9 mouse cellular contexts compared by ENCODE assay signal in genomic region chr1:153846867-153847266, GRCm38 (mm10). TPM values are rescaled to one million over a fixed set of nuclear protein-coding genes. Genes with fewer than 3 reads are reported as not detected.
DNase-seq lines count a peak whose midpoint lies in the region; ATAC-seq and TF ChIP-seq lines count a peak whose summit lies in the region.
"Had no signal": no experiment of that assay in that cellular context is flagged by ENCODE, and none has a peak within 500 bp of the region (broad histone marks: within the 10 kb centered on the region; RNA-seq: fewer than 3 reads in every experiment).

No protein-coding gene starts in this region.

- no peaks in the 10 kb centered on the region for H3K36me3 ChIP-seq in forebrain, postnatal 0 days (ENCODE audit: insufficient read depth)
- no peaks in the 10 kb centered on the region for H3K36me3 ChIP-seq in forebrain, embryonic 11.5 days (ENCODE audit: control insufficient read depth, insufficient read depth, low read length)
- H3K36me3 ChIP-seq in midbrain, embryonic 13.5 days, result no peaks in the 10 kb centered on the region
- no peaks in the 10 kb centered on the region for H3K36me3 ChIP-seq in midbrain, embryonic 15.5 days (replicated peaks)
- H3K36me3 ChIP-seq in hindbrain, embryonic 14.5 days (replicated peaks; ENCODE audit: control insufficient read depth, insufficient read depth), result no peaks in the 10 kb centered on the region
- H3K36me3 ChIP-seq: liver, embryonic 15.5 days had no signal

- ATAC-seq in forebrain, postnatal 0 days, result peak; percentile 66
- ATAC-seq in forebrain, embryonic 11.5 days (replicated peaks; ENCODE audit: low FRiP score), result no peak
- peak; percentile 30; the same call in 1 of the 2 replicates for ATAC-seq in midbrain, embryonic 13.5 days
- ATAC-seq in midbrain, embryonic 15.5 days (replicated peaks), result no peak
- peak; percentile 37; the same call in 1 of the 2 replicates for ATAC-seq in hindbrain, embryonic 14.5 days (ENCODE audit: low FRiP score)

- TF ChIP-seq CTCF in forebrain, postnatal 0 days (IDR thresholded peaks at IDR 0.05; ENCODE audit: low read depth), result peak; percentile 88

- H3K9ac ChIP-seq in forebrain, postnatal 0 days, result no peak overlapping the region
- H3K9ac ChIP-seq in forebrain, embryonic 11.5 days (ENCODE audit: low read length), result no peak overlapping the region
- no peak overlapping the region for H3K9ac ChIP-seq in midbrain, embryonic 13.5 days (replicated peaks)
- H3K9ac ChIP-seq in midbrain, embryonic 15.5 days, result no peak overlapping the region
- H3K9ac ChIP-seq in hindbrain, embryonic 14.5 days, result no peak overlapping the region
- H3K9ac ChIP-seq: liver, embryonic 15.5 days had no signal

- H3K9me3 ChIP-seq in forebrain, postnatal 0 days (ENCODE audit: low read length), result no peaks in the 10 kb centered on the region
- H3K9me3 ChIP-seq in forebrain, embryonic 11.5 days (ENCODE audit: control insufficient read depth, low read length), result no peaks in the 10 kb centered on the region
- no peaks in the 10 kb centered on the region for H3K9me3 ChIP-seq in midbrain, embryonic 13.5 days
- no peaks in the 10 kb centered on the region for H3K9me3 ChIP-seq in midbrain, embryonic 15.5 days
- H3K9me3 ChIP-seq in hindbrain, embryonic 14.5 days (ENCODE audit: control insufficient read depth, low read length), result no peaks in the 10 kb centered on the region
- H3K9me3 ChIP-seq: liver, embryonic 15.5 days had no signal

- peak; percentile 65 for DNase-seq in forebrain, postnatal 0 days
- DNase-seq in forebrain, embryonic 11.5 days (ENCODE audit: low spot score), result no peak
- peak; percentile 79 for DNase-seq in hindbrain, embryonic 14.5 days (ENCODE audit: low spot score)
- DNase-seq in skeletal muscle tissue, adult 2 months (ENCODE audit: low read depth, low spot score), result peak; percentile 14
- no peak for DNase-seq in adrenal gland, postnatal 25 days
- DNase-seq in adrenal gland, postnatal 4 days (ENCODE audit: low spot score in 2 of 2), result no peak

- no peak overlapping the region for H3K4me3 ChIP-seq in forebrain, postnatal 0 days (ENCODE audit: low read depth, low read length)
- H3K4me3 ChIP-seq in forebrain, embryonic 11.5 days (ENCODE audit: low read depth, low read length), result no peak overlapping the region
- H3K4me3 ChIP-seq in midbrain, embryonic 13.5 days (replicated peaks), result no peak overlapping the region
- no peak overlapping the region for H3K4me3 ChIP-seq in midbrain, embryonic 15.5 days
- no peak overlapping the region for H3K4me3 ChIP-seq in hindbrain, embryonic 14.5 days (replicated peaks; ENCODE audit: low read length)
- H3K4me3 ChIP-seq: liver, embryonic 15.5 days had no signal

- no peak overlapping the region for H3K27ac ChIP-seq in forebrain, postnatal 0 days (ENCODE audit: low read depth, low read length)
- H3K27ac ChIP-seq in forebrain, embryonic 11.5 days (ENCODE audit: low read depth, low read length), result no peak overlapping the region
- H3K27ac ChIP-seq in midbrain, embryonic 13.5 days, result no peak overlapping the region
- no peak overlapping the region for H3K27ac ChIP-seq in midbrain, embryonic 15.5 days
- no peak overlapping the region for H3K27ac ChIP-seq in hindbrain, embryonic 14.5 days
- H3K27ac ChIP-seq: liver, embryonic 15.5 days had no signal

- H3K4me2 ChIP-seq in forebrain, postnatal 0 days (ENCODE audit: low read depth), result no peak overlapping the region
- H3K4me2 ChIP-seq in forebrain, embryonic 11.5 days (ENCODE audit: low read depth, low read length, severe bottlenecking), result no peak overlapping the region
- H3K4me2 ChIP-seq in midbrain, embryonic 13.5 days (replicated peaks), result no peak overlapping the region
- no peak overlapping the region for H3K4me2 ChIP-seq in midbrain, embryonic 15.5 days
- no peak overlapping the region for H3K4me2 ChIP-seq in hindbrain, embryonic 14.5 days (replicated peaks)
- H3K4me2 ChIP-seq: liver, embryonic 15.5 days had no signal

- H3K27me3 ChIP-seq in forebrain, postnatal 0 days (ENCODE audit: insufficient read depth, low read length), result no peaks in the 10 kb centered on the region
- no peaks in the 10 kb centered on the region for H3K27me3 ChIP-seq in forebrain, embryonic 11.5 days (ENCODE audit: control insufficient read depth, insufficient read depth, low read length)
- no peaks in the 10 kb centered on the region for H3K27me3 ChIP-seq in midbrain, embryonic 13.5 days
- H3K27me3 ChIP-seq in midbrain, embryonic 15.5 days (replicated peaks), result no peaks in the 10 kb centered on the region
- no peaks in the 10 kb centered on the region for H3K27me3 ChIP-seq in hindbrain, embryonic 14.5 days (ENCODE audit: control insufficient read depth, insufficient read depth, low read length)
- H3K27me3 ChIP-seq: liver, embryonic 15.5 days had no signal

- no peaks in the 10 kb centered on the region for H3K4me1 ChIP-seq in forebrain, postnatal 0 days (ENCODE audit: insufficient read depth)
- no peaks in the 10 kb centered on the region for H3K4me1 ChIP-seq in forebrain, embryonic 11.5 days (replicated peaks; ENCODE audit: control insufficient read depth, insufficient read depth, low read length)
- no peaks in the 10 kb centered on the region; the same call in 1 of the 2 replicates for H3K4me1 ChIP-seq in midbrain, embryonic 13.5 days (replicated peaks)
- H3K4me1 ChIP-seq in midbrain, embryonic 15.5 days, result no peaks in the 10 kb centered on the region
- H3K4me1 ChIP-seq in hindbrain, embryonic 14.5 days (replicated peaks; ENCODE audit: control insufficient read depth, insufficient read depth, low read length), result no peaks in the 10 kb centered on the region
- H3K4me1 ChIP-seq: liver, embryonic 15.5 days had no signal

- 29% methylated on average over 6 of the region's 6 CpGs for WGBS in forebrain, postnatal 0 days
- 32% methylated on average over 6 of the region's 6 CpGs for WGBS in forebrain, embryonic 11.5 days
- 32% methylated on average over 6 of the region's 6 CpGs for WGBS in midbrain, embryonic 13.5 days
- 26% methylated on average over 6 of the region's 6 CpGs for WGBS in midbrain, embryonic 15.5 days
- 30% methylated on average over 6 of the region's 6 CpGs for WGBS in hindbrain, embryonic 14.5 days

RNA-seq across cellular contexts. Expression of gene Rgsl1, which starts 2.9 kb away (rescaled TPM):
- total RNA-seq in forebrain, postnatal 0 days (2014; rRNA removed), result 0.23 and 0.90 TPM in 2 replicates
- 0.39 and 0.44 TPM in 2 replicates for polyA plus RNA-seq in forebrain, postnatal 0 days (2015; fragmentation: Nextera tagmentation; extraction: Ambion mirVana)
- polyA plus RNA-seq in forebrain, embryonic 11.5 days (2014; fragmentation: Nextera tagmentation; extraction: Ambion mirVana), result not detected in 2 replicates
- polyA plus RNA-seq in midbrain, embryonic 13.5 days (2015; fragmentation: Nextera tagmentation; extraction: Ambion mirVana), result 0.08 TPM in 1 of 2 replicates, not detected in the other
- polyA plus RNA-seq in midbrain, embryonic 15.5 days (2015; fragmentation: Nextera tagmentation; extraction: Ambion mirVana), result 0.17 and 0.18 TPM in 2 replicates
- polyA plus RNA-seq in hindbrain, embryonic 14.5 days (2014; fragmentation: Nextera tagmentation; extraction: Ambion mirVana), result 0.13 and 0.16 TPM in 2 replicates
- total RNA-seq in adrenal gland, postnatal 25 days (2021), result 0.15 TPM in 1 of 2 replicates, not detected in the other
- under 1 TPM in 1 of 2 experiments, not detected in 1; 0.11 TPM for total RNA-seq in adrenal gland, postnatal 4 days (2021)
- polyA plus RNA-seq: liver, embryonic 15.5 days had no signal

RNA-seq across cellular contexts. Expression of gene Teddm1b, which starts 27.3 kb away (rescaled TPM):
- total RNA-seq in forebrain, postnatal 0 days (2014; rRNA removed), result not detected in 2 replicates
- polyA plus RNA-seq in forebrain, postnatal 0 days (2015; fragmentation: Nextera tagmentation; extraction: Ambion mirVana), result 0.36 and 0.49 TPM in 2 replicates
- 0.40 and 0.56 TPM in 2 replicates for polyA plus RNA-seq in forebrain, embryonic 11.5 days (2014; fragmentation: Nextera tagmentation; extraction: Ambion mirVana)
- 1.1 and 1.4 TPM in 2 replicates for polyA plus RNA-seq in midbrain, embryonic 13.5 days (2015; fragmentation: Nextera tagmentation; extraction: Ambion mirVana)
- 0.65 and 0.69 TPM in 2 replicates for polyA plus RNA-seq in midbrain, embryonic 15.5 days (2015; fragmentation: Nextera tagmentation; extraction: Ambion mirVana)
- 0.25 and 0.51 TPM in 2 replicates for polyA plus RNA-seq in hindbrain, embryonic 14.5 days (2014; fragmentation: Nextera tagmentation; extraction: Ambion mirVana)
- total RNA-seq in adrenal gland, postnatal 25 days (2021), result not detected in 2 replicates
- not detected for total RNA-seq in adrenal gland, postnatal 4 days (2021)

RNA-seq across cellular contexts. Expression of gene Teddm1a, which starts 44.7 kb away (rescaled TPM):
- not detected in 2 replicates for total RNA-seq in forebrain, postnatal 0 days (2014; rRNA removed)
- 0.11 TPM in 1 of 2 replicates, not detected in the other for polyA plus RNA-seq in forebrain, postnatal 0 days (2015; fragmentation: Nextera tagmentation; extraction: Ambion mirVana)
- not detected in 2 replicates for polyA plus RNA-seq in forebrain, embryonic 11.5 days (2014; fragmentation: Nextera tagmentation; extraction: Ambion mirVana)
- not detected in 2 replicates for polyA plus RNA-seq in midbrain, embryonic 13.5 days (2015; fragmentation: Nextera tagmentation; extraction: Ambion mirVana)
- polyA plus RNA-seq in midbrain, embryonic 15.5 days (2015; fragmentation: Nextera tagmentation; extraction: Ambion mirVana), result not detected in 2 replicates
- polyA plus RNA-seq in hindbrain, embryonic 14.5 days (2014; fragmentation: Nextera tagmentation; extraction: Ambion mirVana), result not detected in 2 replicates
- total RNA-seq in adrenal gland, postnatal 25 days (2021), result not detected in 2 replicates
- not detected for total RNA-seq in adrenal gland, postnatal 4 days (2021)
- polyA plus RNA-seq: liver, embryonic 15.5 days had no signal

RNA-seq across cellular contexts. Expression of gene Glul, which starts 52.9 kb away (rescaled TPM):
- 297 and 313 TPM in 2 replicates for total RNA-seq in forebrain, postnatal 0 days (2014; rRNA removed)
- polyA plus RNA-seq in forebrain, postnatal 0 days (2015; fragmentation: Nextera tagmentation; extraction: Ambion mirVana), result 254 and 255 TPM in 2 replicates
- polyA plus RNA-seq in forebrain, embryonic 11.5 days (2014; fragmentation: Nextera tagmentation; extraction: Ambion mirVana), result 114 TPM in 2 replicates
- 131 and 132 TPM in 2 replicates for polyA plus RNA-seq in midbrain, embryonic 13.5 days (2015; fragmentation: Nextera tagmentation; extraction: Ambion mirVana)
- 174 and 190 TPM in 2 replicates for polyA plus RNA-seq in midbrain, embryonic 15.5 days (2015; fragmentation: Nextera tagmentation; extraction: Ambion mirVana)
- polyA plus RNA-seq in hindbrain, embryonic 14.5 days (2014; fragmentation: Nextera tagmentation; extraction: Ambion mirVana), result 199 and 206 TPM in 2 replicates
- total RNA-seq in adrenal gland, postnatal 25 days (2021), result 635 and 924 TPM in 2 replicates
- total RNA-seq in adrenal gland, postnatal 4 days (2021), result 100 to 1,000 TPM; 455 to 494 TPM

RNA-seq across cellular contexts. Expression of gene Teddm2, which starts 53.2 kb away (rescaled TPM):
- 2.3 and 2.9 TPM in 2 replicates for total RNA-seq in forebrain, postnatal 0 days (2014; rRNA removed)
- polyA plus RNA-seq in forebrain, postnatal 0 days (2015; fragmentation: Nextera tagmentation; extraction: Ambion mirVana), result 1.7 and 2.5 TPM in 2 replicates
- 0.40 and 0.45 TPM in 2 replicates for polyA plus RNA-seq in forebrain, embryonic 11.5 days (2014; fragmentation: Nextera tagmentation; extraction: Ambion mirVana)
- 1.1 and 1.2 TPM in 2 replicates for polyA plus RNA-seq in midbrain, embryonic 13.5 days (2015; fragmentation: Nextera tagmentation; extraction: Ambion mirVana)
- 1.4 and 1.7 TPM in 2 replicates for polyA plus RNA-seq in midbrain, embryonic 15.5 days (2015; fragmentation: Nextera tagmentation; extraction: Ambion mirVana)
- polyA plus RNA-seq in hindbrain, embryonic 14.5 days (2014; fragmentation: Nextera tagmentation; extraction: Ambion mirVana), result 0.98 and 1.4 TPM in 2 replicates
- total RNA-seq in adrenal gland, postnatal 25 days (2021), result 0.33 and 1.0 TPM in 2 replicates
- 1 to 10 TPM; 1.0 to 1.4 TPM for total RNA-seq in adrenal gland, postnatal 4 days (2021)

Comparison
In these comparisons a context has a peak if more than half of its experiments do, and no peak if none do; other contexts are left out.
1. ATAC-seq: peak in forebrain, postnatal 0 days (single experiment), midbrain, embryonic 13.5 days (single experiment) and hindbrain, embryonic 14.5 days (single experiment); none in forebrain, embryonic 11.5 days (single experiment) and midbrain, embryonic 15.5 days (single experiment).
2. DNase-seq: peak in forebrain, postnatal 0 days (single experiment), hindbrain, embryonic 14.5 days (single experiment) and skeletal muscle tissue, adult 2 months (single experiment); none in forebrain, embryonic 11.5 days (single experiment), adrenal gland, postnatal 25 days (single experiment) and adrenal gland, postnatal 4 days (0 of 2).